Mouse (Mus musculus) kidney, embryonic 15.5 days (tissue): ENCODE results near the gene Slc6a4. TPM values are rescaled to one million over a fixed set of nuclear protein-coding genes. Genes with fewer than 3 reads are reported as not detected.

Source experiments
- ATAC-seq: fragments of 200-750 bp; cut with Nextera tagmentation; replicated peaks from 2 replicates; pipeline ENCODE4 v1.8.0; 2017; ENCODE audit warnings: moderate TSS enrichment; ENCODE audit not compliant: low FRiP score
- H3K27ac ChIP-seq: fragments of 300-500 bp; sonication (generic); 2 replicates; pipeline ENCODE4 v1.5.1; 2015; ENCODE audit warnings: mild to moderate bottlenecking, inconsistent platforms
- H3K27me3 ChIP-seq: fragments of 300-500 bp; sonication (generic); 2 replicates; pipeline ENCODE4 v1.6.1; 2015; ENCODE audit warnings: inconsistent platforms
- H3K36me3 ChIP-seq: fragments of 300-500 bp; sonication (generic); 2 replicates; pipeline ENCODE4 v1.6.1; 2015; ENCODE audit warnings: inconsistent platforms
- H3K4me1 ChIP-seq: fragments of 300-500 bp; sonication (generic); 2 replicates; pipeline ENCODE4 v1.6.1; 2015; ENCODE audit warnings: inconsistent platforms
- H3K4me2 ChIP-seq: fragments of 300-500 bp; sonication (generic); 2 replicates; pipeline ENCODE4 v1.6.1; 2015; ENCODE audit warnings: moderate library complexity, mild to moderate bottlenecking, inconsistent platforms
- H3K4me3 ChIP-seq: fragments of 300-500 bp; sonication (generic); replicated peaks from 2 replicates; pipeline ENCODE4 v1.5.1; 2015; ENCODE audit warnings: mild to moderate bottlenecking, inconsistent platforms
- H3K9ac ChIP-seq: fragments of 300-500 bp; sonication (generic); 2 replicates; pipeline ENCODE4 v1.6.1; 2015; ENCODE audit warnings: mild to moderate bottlenecking, inconsistent platforms
- H3K9me3 ChIP-seq: fragments of 300-500 bp; sonication (generic); replicated peaks from 2 replicates; pipeline ENCODE4 v1.6.1; 2016; ENCODE audit warnings: inconsistent platforms
- WGBS: fragments of 180-500 bp; shearing (Covaris S2); methylation state at CpG from one replicate; pipeline ENCODE4 v1.1.7; 2015; ENCODE audit warnings: mixed read lengths; 5-methylcytosine and 5-hydroxymethylcytosine counted together
- polyA plus RNA-seq: library from polyadenylated mRNA; unstranded; fragments of >200 nt; fragmentation: Nextera tagmentation; extraction: Ambion mirVana; gene quantifications from 2 replicates; pipeline ENCODE4 v1.2.1, GENCODE M21; 2015

Gene Slc6a4
- polyA plus RNA-seq, 1 experiment from 2014 or later, result 1.6 TPM

DNA sequence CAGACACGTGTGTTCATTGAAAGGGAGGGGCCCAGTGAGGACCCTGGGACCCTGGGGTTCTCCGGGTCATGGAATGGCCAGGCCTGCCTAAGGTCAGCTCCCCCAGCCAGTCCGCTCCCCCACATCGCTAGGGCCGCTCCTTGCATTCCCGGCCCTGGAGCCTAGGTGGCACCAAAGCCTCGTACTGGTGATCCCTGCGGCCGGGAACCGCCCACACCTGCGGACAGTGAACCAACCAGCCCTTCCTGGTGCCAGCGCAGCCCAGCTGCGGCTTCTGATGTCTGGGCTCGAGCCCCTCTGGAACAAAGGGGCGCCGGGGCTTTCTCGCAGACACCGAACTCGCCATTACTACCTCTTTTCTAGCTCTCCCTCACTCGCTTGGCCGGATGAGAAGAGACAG, 1.1 kb upstream of the Slc6a4 start:
- peak; percentile 70; the same call in 1 of the 2 replicates for ATAC-seq
- Histone ChIP-seq H3K4me2 (peak overlapping the region; percentile 90), H3K27ac (no peak overlapping the region), H3K9ac (no peak overlapping the region), H3K27me3 (peaks cover 64% of the 10 kb centered on the region), H3K36me3 (no peaks in the 10 kb centered on the region), H3K4me1 (peaks cover 30% of the 10 kb centered on the region), H3K4me3 (peak overlapping the region; percentile 53), H3K9me3 (no peaks in the 10 kb centered on the region)
- under 1% methylated on average over 21 of the region's 21 CpGs for WGBS

DNA sequence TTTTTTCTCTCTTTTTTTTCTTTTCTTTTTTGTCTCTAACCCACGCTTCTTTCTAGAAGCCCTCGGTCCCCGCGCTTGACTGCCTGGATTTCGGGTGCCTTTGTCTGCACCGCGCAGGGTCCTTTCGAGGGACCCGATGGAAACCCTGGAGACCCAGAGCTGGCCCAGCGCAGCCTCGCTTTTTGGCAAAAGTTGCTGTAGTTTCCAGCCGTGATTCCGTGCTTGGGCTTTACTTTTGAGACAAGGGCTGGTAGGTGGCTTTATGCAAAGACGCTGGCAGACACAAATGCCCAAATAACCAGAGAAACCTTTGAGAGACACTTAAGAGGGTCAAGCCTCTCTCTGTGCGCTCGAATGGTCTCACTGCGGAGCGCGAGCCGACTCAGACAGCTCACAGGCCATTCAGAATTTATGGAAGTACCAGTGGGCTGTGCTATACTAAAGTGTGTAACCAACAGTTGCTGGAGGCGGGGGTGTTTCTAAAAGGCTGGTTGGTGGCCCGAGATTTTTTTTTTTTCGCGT, 363 bp downstream of the Slc6a4 start:
- ATAC-seq, result no peak
- H3K27me3 ChIP-seq, result peaks cover 60% of the 10 kb centered on the region

GRCm38 (mm10) chr11:77000741-77001140, 2.3 kb downstream of the Slc6a4 start:
- ATAC-seq, result no peak
- 70% methylated on average over 5 of the region's 5 CpGs for WGBS
- Histone ChIP-seq H3K9me3 (no peaks in the 10 kb centered on the region), H3K27ac (no peak overlapping the region), H3K4me2 (no peak overlapping the region), H3K36me3 (no peaks in the 10 kb centered on the region), H3K4me3 (no peak overlapping the region), H3K27me3 (peaks cover 58% of the 10 kb centered on the region), H3K9ac (no peak overlapping the region), H3K4me1 (peaks cover 30% of the 10 kb centered on the region)

More for the DNA sequence above, 363 bp downstream of the Slc6a4 start:
- H3K9ac ChIP-seq, result peak overlapping the region; percentile 21; the same call in 1 of the 2 replicates
- peak overlapping the region; percentile 90 for H3K4me2 ChIP-seq
- H3K36me3 ChIP-seq, result no peaks in the 10 kb centered on the region
- peak overlapping the region; percentile 53 for H3K4me3 ChIP-seq
- no peaks in the 10 kb centered on the region for H3K9me3 ChIP-seq
- no peak overlapping the region for H3K27ac ChIP-seq
- 5% methylated on average over 24 of the region's 24 CpGs for WGBS
- peaks cover 30% of the 10 kb centered on the region for H3K4me1 ChIP-seq

- no peak for ATAC-seq
- Histone ChIP-seq H3K9me3 (no peaks in the 10 kb centered on the region), H3K36me3 (no peaks in the 10 kb centered on the region), H3K4me2 (no peak overlapping the region), H3K4me3 (no peak overlapping the region), H3K27me3 (peaks cover 45% of the 10 kb centered on the region), H3K27ac (no peak overlapping the region), H3K4me1 (peaks cover 22% of the 10 kb centered on the region), H3K9ac (no peak overlapping the region)
- WGBS, result 57% methylated on average over 1 of the region's 1 CpGs
Observed at GRCm38 (mm10) chr11:77002361-77002760, 4.0 kb downstream of the Slc6a4 start.

DNA sequence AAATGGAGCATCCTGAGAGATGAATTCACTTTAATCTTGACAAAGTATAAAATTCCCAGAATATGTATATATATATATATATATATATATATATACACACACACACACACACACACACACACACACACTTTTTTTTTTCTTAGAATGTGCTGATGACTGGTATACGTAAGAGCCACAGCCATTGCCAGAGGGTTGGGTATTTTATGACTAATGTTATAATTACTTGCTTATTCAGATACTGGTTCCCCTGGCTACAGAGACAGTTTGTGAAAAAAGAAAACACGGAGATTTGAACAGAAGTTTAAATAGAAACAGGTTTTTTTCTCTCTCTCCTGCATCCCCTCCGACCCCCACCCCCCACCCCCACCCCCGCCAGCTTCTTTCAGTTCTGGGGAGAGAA, 7.5 kb downstream of the Slc6a4 start:
- Histone ChIP-seq H3K4me2 (no peak overlapping the region), H3K27me3 (peaks cover 14% of the 10 kb centered on the region), H3K9me3 (no peaks in the 10 kb centered on the region), H3K4me3 (no peak overlapping the region), H3K36me3 (no peaks in the 10 kb centered on the region), H3K9ac (no peak overlapping the region), H3K27ac (no peak overlapping the region), H3K4me1 (peaks cover 8% of the 10 kb centered on the region; the same call in 1 of the 2 replicates)
- no peak for ATAC-seq
- WGBS, result 64% methylated on average over 4 of the region's 4 CpGs

DNA sequence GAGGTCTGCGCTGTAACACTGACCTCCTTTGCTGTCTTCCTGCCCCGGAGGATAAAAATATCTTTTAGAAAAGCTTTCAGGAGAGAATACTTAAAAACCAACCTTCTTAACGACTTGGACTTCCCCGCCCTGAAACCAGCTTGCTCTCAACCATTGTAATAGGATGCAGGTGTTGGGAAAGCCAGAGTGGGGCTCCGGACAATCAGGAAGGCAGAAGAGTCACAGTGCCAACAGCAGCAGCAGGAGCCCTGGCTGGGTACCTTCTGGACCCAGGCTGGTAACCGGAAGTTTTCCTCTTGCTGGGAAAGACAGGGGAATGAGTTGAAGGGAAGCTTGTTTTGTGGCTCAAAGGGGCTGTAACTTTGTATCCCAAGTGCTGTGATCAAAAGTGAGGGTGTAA, 8.2 kb downstream of the Slc6a4 start:
- H3K9ac ChIP-seq, result no peak overlapping the region

GRCm38 (mm10) chr11:77009069-77010025, 10.9 kb downstream of the Slc6a4 start:
- Histone ChIP-seq H3K9ac (no peak overlapping the region), H3K4me1 (peaks cover 8% of the 10 kb centered on the region; the same call in 1 of the 2 replicates), H3K27me3 (peaks cover 1% of the 10 kb centered on the region; the same call in 1 of the 2 replicates), H3K9me3 (no peaks in the 10 kb centered on the region), H3K27ac (peak overlapping the region; percentile 60; the same call in 1 of the 2 replicates), H3K36me3 (no peaks in the 10 kb centered on the region), H3K4me2 (no peak overlapping the region), H3K4me3 (no peak overlapping the region)
- ATAC-seq, result no peak
- 68% methylated on average over 16 of the region's 16 CpGs for WGBS

More for the DNA sequence above, 8.2 kb downstream of the Slc6a4 start:
- Histone ChIP-seq H3K4me1 (peaks cover 8% of the 10 kb centered on the region; the same call in 1 of the 2 replicates), H3K27ac (no peak overlapping the region), H3K4me3 (no peak overlapping the region), H3K4me2 (no peak overlapping the region), H3K36me3 (no peaks in the 10 kb centered on the region), H3K9me3 (no peaks in the 10 kb centered on the region), H3K27me3 (peaks cover 8% of the 10 kb centered on the region)
- 36% methylated on average over 6 of the region's 6 CpGs for WGBS
- ATAC-seq, result no peak

DNA sequence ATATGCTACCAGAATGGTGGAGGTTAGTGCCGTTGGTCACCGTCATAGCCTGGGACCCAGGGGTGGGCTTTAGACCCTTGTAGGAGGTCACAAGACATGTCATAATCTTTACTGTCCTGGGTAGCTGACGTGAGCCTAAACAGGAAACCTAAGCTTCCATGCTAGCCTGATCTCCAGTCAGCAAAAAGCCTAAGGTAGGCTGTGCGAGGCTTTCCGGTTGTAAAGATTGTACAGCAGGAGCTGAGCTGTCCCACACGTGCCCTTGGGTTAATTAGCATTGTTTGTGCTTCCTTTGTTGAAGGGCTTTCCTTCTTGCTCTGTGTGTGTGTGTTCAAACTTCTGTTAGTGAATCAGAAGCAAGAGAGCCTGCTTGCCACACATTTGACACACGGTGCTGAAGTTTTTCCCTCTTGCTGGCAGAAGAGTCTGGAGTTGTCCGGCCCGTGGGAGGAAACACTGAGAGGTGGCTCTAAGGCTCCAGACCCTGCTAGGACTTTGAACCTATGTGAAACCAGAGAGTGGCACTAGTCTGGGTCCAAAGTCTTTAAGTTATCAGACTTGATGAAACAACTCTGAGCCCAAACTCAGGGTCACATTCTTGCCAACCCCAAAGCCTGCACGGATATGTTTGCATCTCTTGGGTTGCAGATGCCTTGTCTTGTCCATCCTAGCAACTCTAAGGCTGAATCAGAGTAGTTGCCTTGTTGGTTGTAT, 12.5 kb downstream of the Slc6a4 start:
- H3K4me3 ChIP-seq, result no peak overlapping the region
- no peaks in the 10 kb centered on the region for H3K36me3 ChIP-seq
- 66% methylated on average over 10 of the region's 10 CpGs for WGBS
- ATAC-seq, result no peak
- no peak overlapping the region for H3K4me2 ChIP-seq
- H3K27ac ChIP-seq, result no peak overlapping the region
- peaks cover 8% of the 10 kb centered on the region; the same call in 1 of the 2 replicates for H3K4me1 ChIP-seq
- H3K9me3 ChIP-seq, result no peaks in the 10 kb centered on the region
- H3K9ac ChIP-seq, result no peak overlapping the region
- no peaks in the 10 kb centered on the region for H3K27me3 ChIP-seq

- H3K27ac ChIP-seq, result no peak overlapping the region
- 74% methylated on average over 11 of the region's 11 CpGs for WGBS
- no peak for ATAC-seq
- no peak overlapping the region for H3K4me3 ChIP-seq
- H3K9ac ChIP-seq, result no peak overlapping the region
- H3K4me1 ChIP-seq, result no peaks in the 10 kb centered on the region
- H3K36me3 ChIP-seq, result no peaks in the 10 kb centered on the region
- H3K4me2 ChIP-seq, result no peak overlapping the region
- H3K9me3 ChIP-seq, result no peaks in the 10 kb centered on the region
- H3K27me3 ChIP-seq, result no peaks in the 10 kb centered on the region
Observed at GRCm38 (mm10) chr11:77018046-77018445, 19.6 kb downstream of the Slc6a4 start.

- no peak overlapping the region for H3K4me2 ChIP-seq
- 66% methylated on average over 8 of the region's 8 CpGs for WGBS
- H3K4me3 ChIP-seq, result no peak overlapping the region
- ATAC-seq, result no peak
- no peaks in the 10 kb centered on the region for H3K36me3 ChIP-seq
- no peaks in the 10 kb centered on the region for H3K4me1 ChIP-seq
- H3K27me3 ChIP-seq, result no peaks in the 10 kb centered on the region
- no peak overlapping the region for H3K27ac ChIP-seq
- H3K9ac ChIP-seq, result no peak overlapping the region
- H3K9me3 ChIP-seq, result no peaks in the 10 kb centered on the region
Observed at GRCm38 (mm10) chr11:77019539-77019938, 21.1 kb downstream of the Slc6a4 start.

DNA sequence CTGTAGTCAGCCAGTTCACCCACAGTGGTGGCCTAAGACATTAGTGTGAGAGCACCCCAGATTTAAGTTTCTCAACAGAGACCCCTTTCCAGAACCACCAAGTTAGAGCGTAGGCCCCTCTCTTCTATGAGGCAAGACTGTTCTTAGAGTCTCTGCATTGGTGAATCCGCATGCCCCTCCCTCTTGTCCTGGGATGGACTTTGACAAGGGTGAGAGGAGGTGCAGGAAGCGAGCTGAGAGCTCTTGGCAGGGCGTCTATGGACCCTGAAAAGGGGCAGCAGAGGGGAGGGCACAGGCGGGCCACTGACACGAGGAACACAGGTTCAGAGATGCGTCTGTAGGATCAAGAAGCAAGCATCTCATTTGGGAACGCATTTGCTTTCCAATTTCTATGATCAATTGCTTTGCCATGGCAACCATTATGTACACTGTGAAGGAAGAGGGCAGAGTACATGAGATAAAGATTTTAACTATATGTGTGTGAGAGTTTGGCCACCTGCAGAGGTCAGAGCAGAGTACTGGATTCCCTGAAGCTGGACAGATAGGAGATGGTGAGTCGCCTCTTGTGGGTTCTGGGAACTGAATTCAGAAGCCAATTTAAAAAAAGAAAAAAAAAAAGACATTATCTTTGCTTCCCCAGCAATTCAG, 23.5 kb downstream of the Slc6a4 start:
- WGBS, result 77% methylated on average over 9 of the region's 9 CpGs
- H3K9ac ChIP-seq, result no peak overlapping the region
- no peak for ATAC-seq
- no peaks in the 10 kb centered on the region for H3K9me3 ChIP-seq
- no peaks in the 10 kb centered on the region for H3K4me1 ChIP-seq
- H3K4me2 ChIP-seq, result no peak overlapping the region
- no peaks in the 10 kb centered on the region for H3K36me3 ChIP-seq
- no peak overlapping the region for H3K27ac ChIP-seq
- no peak overlapping the region for H3K4me3 ChIP-seq
- no peaks in the 10 kb centered on the region for H3K27me3 ChIP-seq
